Mouse (Mus musculus) kidney, adult 2 months (tissue): ENCODE data around the gene Hsp90ab1. TPM values are rescaled to one million over a fixed set of nuclear protein-coding genes. Genes with fewer than 3 reads are reported as not detected.

Experiments
- DNase-seq: peaks from one replicate; pipeline ENCODE4 v3.0.0; 2021
- H3K27ac ChIP-seq: fragments of 200-500 bp; 2 replicates; pipeline ENCODE4 v1.5.1; 2012; ENCODE audit warnings: low read depth, low read length, control low read depth, inconsistent platforms; ENCODE audit not compliant: insufficient read depth
- H3K27me3 ChIP-seq: fragments of 200-500 bp; replicated peaks from 2 replicates; pipeline ENCODE4 v1.6.1; 2012; ENCODE audit warnings: mild to moderate bottlenecking, moderate library complexity, low read length, inconsistent platforms; ENCODE audit not compliant: control insufficient read depth, insufficient read depth
- H3K36me3 ChIP-seq: fragments of 200-500 bp; 2 replicates; pipeline ENCODE4 v1.6.1; 2012; ENCODE audit warnings: mild to moderate bottlenecking, moderate library complexity, low read length, inconsistent platforms; ENCODE audit not compliant: control insufficient read depth, insufficient read depth
- H3K4me1 ChIP-seq: fragments of 200-500 bp; 2 replicates; pipeline ENCODE4 v1.6.1; 2011; ENCODE audit warnings: low read length; ENCODE audit not compliant: control insufficient read depth, insufficient read depth
- H3K4me3 ChIP-seq: fragments of 200-500 bp; 2 replicates; pipeline ENCODE4 v1.5.1; 2011; ENCODE audit warnings: mild to moderate bottlenecking, low read depth, low read length, control low read depth; ENCODE audit not compliant: insufficient read depth
- CTCF ChIP-seq: fragments of 200-500 bp; conservative IDR thresholded peaks from 2 replicates; pipeline ENCODE4 v1.5.1; 2011; ENCODE audit warnings: low read depth, mild to moderate bottlenecking, control low read depth, low read length, moderate library complexity, mixed read lengths; ENCODE audit not compliant: insufficient read depth, insufficient read length
- POLR2A ChIP-seq: fragments of 200-500 bp; IDR thresholded peaks from one replicate; pipeline ENCODE4 v1.6.1; 2011; ENCODE audit warnings: low read depth, low read length, control low read depth
- WGBS: fragments of 180-500 bp; shearing (Covaris S2); methylation state at CpG from one replicate; pipeline ENCODE4 v1.1.7; 2018; 5-methylcytosine and 5-hydroxymethylcytosine counted together
- polyA plus RNA-seq: library from polyadenylated mRNA; depleted of rRNA; stranded (reverse); fragments of >200 nt; gene quantifications from 2 replicates; pipeline ENCODE4 v1.2.3, GENCODE M21; 2012

Gene Hsp90ab1
- polyA plus RNA-seq, 1 experiment = 408 TPM

- TF ChIP-seq CTCF (no peak), POLR2A (no peak)
- WGBS = 16% methylated on average over 24 of the region's 24 CpGs
- Histone ChIP-seq H3K27me3 (peaks cover 2% of the 10 kb centered on the region; the same call in 1 of the 2 replicates), H3K4me1 (no peaks in the 10 kb centered on the region), H3K27ac (no peak overlapping the region), H3K4me3 (no peak overlapping the region), H3K36me3 (no peaks in the 10 kb centered on the region)
- DNase-seq = no peak
Measured at GRCm38 (mm10) chr17:45544001-45544872, 28.8 kb downstream of the Hsp90ab1 start.

GRCm38 (mm10) chr17:45543115-45543514 is 30.0 kb downstream of the Hsp90ab1 start:
- DNase-seq = no peak
- no peaks in the 10 kb centered on the region for H3K4me1 ChIP-seq
- H3K36me3 ChIP-seq = no peaks in the 10 kb centered on the region
- WGBS = 30% methylated on average over 1 of the region's 1 CpGs
- no peak overlapping the region for H3K27ac ChIP-seq
- no peaks in the 10 kb centered on the region for H3K27me3 ChIP-seq
- no peak overlapping the region for H3K4me3 ChIP-seq
- TF ChIP-seq CTCF (no peak), POLR2A (no peak)

GRCm38 (mm10) chr17:45542705-45543104 is 30.4 kb downstream of the Hsp90ab1 start:
- whole genome bisulfite sequencing = 39% methylated on average over 2 of the region's 2 CpGs
- Histone ChIP-seq H3K27ac (no peak overlapping the region), H3K4me3 (no peak overlapping the region), H3K36me3 (no peaks in the 10 kb centered on the region), H3K27me3 (no peaks in the 10 kb centered on the region), H3K4me1 (no peaks in the 10 kb centered on the region)
- DNase-seq = no peak
- TF ChIP-seq POLR2A (no peak), CTCF (no peak)

- TF ChIP-seq CTCF (no peak), POLR2A (no peak)
- Histone ChIP-seq H3K36me3 (no peaks in the 10 kb centered on the region), H3K27ac (no peak overlapping the region), H3K27me3 (no peaks in the 10 kb centered on the region), H3K4me1 (no peaks in the 10 kb centered on the region), H3K4me3 (no peak overlapping the region)
- DNase-seq = no peak
- WGBS = 37% methylated on average over 6 of the region's 6 CpGs
Measured at GRCm38 (mm10) chr17:45542129-45542528, 30.9 kb downstream of the Hsp90ab1 start.

- no peak for TF ChIP-seq POLR2A
- TF ChIP-seq CTCF = no peak
- no peak for DNase-seq
- Histone ChIP-seq H3K4me1 (no peaks in the 10 kb centered on the region), H3K36me3 (no peaks in the 10 kb centered on the region), H3K27me3 (no peaks in the 10 kb centered on the region), H3K4me3 (no peak overlapping the region), H3K27ac (no peak overlapping the region)
- WGBS = 80% methylated on average over 21 of the region's 21 CpGs
Measured at GRCm38 (mm10) chr17:45539664-45540063, 33.4 kb downstream of the Hsp90ab1 start.

- no peak for TF ChIP-seq CTCF
- TF ChIP-seq POLR2A = no peak
- no peak for DNase-seq
- H3K4me1 ChIP-seq = no peaks in the 10 kb centered on the region
- WGBS = 55% methylated on average over 4 of the region's 4 CpGs
- H3K36me3 ChIP-seq = no peaks in the 10 kb centered on the region
- no peaks in the 10 kb centered on the region for H3K27me3 ChIP-seq
- H3K4me3 ChIP-seq = no peak overlapping the region
- no peak overlapping the region for H3K27ac ChIP-seq
Measured at GRCm38 (mm10) chr17:45538394-45538793, 34.7 kb downstream of the Hsp90ab1 start.

GRCm38 (mm10) chr17:45536264-45536663 is 36.8 kb downstream of the Hsp90ab1 start:
- TF ChIP-seq CTCF (no peak), POLR2A (no peak)
- WGBS = 9% methylated on average over 5 of the region's 5 CpGs
- no peak for DNase-seq
- H3K27ac ChIP-seq = no peak overlapping the region
- no peak overlapping the region for H3K4me3 ChIP-seq
- no peaks in the 10 kb centered on the region for H3K36me3 ChIP-seq
- no peaks in the 10 kb centered on the region for H3K27me3 ChIP-seq
- H3K4me1 ChIP-seq = no peaks in the 10 kb centered on the region
